Mouse (Mus musculus) granulocyte monocyte progenitor cell, adult 5-6 weeks (primary cell): ENCODE results near the gene Arhgap18. TPM values are rescaled to one million over a fixed set of nuclear protein-coding genes. Genes with fewer than 3 reads are reported as not detected.
A peak's percentile ranks its signal among the peaks of the same experiment; 100 is the strongest.

Experiments
- ATAC-seq: replicated peaks from 2 replicates; pipeline ENCODE4 v1.8.0; 2016; ENCODE audit warnings: mild to moderate bottlenecking, moderate TSS enrichment, inconsistent platforms; ENCODE audit not compliant: poor library complexity, severe bottlenecking
- total RNA-seq, 2 experiments: library from RNA; stranded (forward) in 1 of 2; stranded (reverse) in 1 of 2; fragments of 200-712, 200-1000 nt in 1 of 2; fragments of >200 nt in 1 of 2; fragmentation: Nextera tagmentation in 1 of 2; gene quantifications; 2 replicates each; pipeline ENCODE4 v1.2.3; 2014 to 2017

The Arhgap18 gene
- total RNA-seq (2014; fragmentation: Nextera tagmentation) = 22.0 and 24.2 TPM in 2 replicates
- total RNA-seq (2017) = 39.0 and 56.5 TPM in 2 replicates

DNA sequence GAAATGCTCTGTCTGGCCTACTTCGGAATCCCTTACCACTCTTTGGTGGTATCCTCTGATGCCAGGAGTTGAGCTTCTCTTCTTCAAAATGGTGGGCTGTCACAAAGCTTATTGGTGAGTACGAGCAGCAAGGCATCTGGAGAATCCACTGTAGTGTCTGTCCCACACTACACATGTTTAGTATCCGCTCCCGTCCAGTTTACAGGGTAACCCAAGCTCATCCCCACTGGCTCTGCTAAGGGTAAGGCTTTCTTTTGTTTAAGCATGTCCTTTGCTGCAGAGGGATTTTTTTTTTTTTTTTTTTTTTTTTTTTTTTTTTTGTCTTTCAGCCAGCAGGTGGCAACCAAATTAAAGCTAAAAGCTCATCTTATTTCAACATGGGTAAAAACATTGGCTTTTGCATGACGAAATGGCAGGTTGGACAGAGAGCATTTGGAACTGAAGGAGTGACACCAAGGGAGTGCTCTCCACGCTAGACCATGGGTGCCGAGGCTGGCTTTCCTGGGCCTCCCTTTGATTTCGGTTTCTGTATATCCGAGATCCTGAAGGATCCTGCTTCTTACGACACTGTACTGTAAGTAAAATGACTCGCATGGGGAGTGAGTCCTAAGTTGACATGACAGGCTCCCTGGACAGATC, at the start of gene Arhgap18:
Gene Arhgap18 (plus strand): TSS at position 493 of the 639 bp plus-strand sequence.
- peak; percentile 75 for ATAC-seq

GRCm38 (mm10) chr10:26710458-26711011, 42.7 kb upstream of the Arhgap18 start:
- ATAC-seq = no peak; the same call in 1 of the 2 replicates

DNA sequence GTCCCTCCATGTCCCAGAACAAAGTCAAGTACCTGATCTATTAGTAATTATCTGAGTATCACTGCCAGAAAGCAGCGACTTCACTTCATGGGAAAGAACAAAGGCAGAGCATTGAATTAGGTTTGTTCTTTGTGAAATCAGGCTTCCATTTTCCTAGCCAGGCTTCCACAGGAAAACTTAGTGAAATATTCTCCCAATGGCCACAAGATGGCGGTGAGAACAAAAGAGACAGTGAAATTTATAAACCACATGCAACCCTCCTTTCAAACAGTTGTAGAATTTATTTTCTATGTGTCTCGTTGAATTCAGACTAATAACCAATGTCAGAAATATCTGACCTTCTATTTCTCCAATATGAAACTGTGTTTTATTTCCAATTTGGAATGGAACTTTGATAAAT, 42.2 kb upstream of the Arhgap18 start:
- ATAC-seq = peak; percentile 68

DNA sequence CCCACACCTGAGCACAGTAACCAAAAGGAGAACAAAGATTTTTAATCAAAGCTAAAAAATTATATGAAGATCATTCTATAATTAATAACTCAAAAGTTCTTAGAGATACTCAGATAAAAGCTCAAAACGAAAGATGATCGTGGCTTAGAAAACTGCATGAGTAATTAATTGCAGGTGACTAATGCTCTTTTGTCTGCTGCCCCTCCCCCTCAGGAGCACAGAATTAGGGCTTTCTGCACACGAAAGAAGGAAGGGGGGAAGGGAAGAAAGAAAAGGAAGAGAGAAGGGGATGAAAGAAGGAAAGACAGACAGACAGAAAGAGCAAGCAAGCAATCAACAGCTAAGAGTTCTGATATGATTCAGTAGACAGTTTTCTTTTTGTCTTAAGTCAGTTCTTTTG, 39.2 kb upstream of the Arhgap18 start:
- ATAC-seq = no peak

DNA sequence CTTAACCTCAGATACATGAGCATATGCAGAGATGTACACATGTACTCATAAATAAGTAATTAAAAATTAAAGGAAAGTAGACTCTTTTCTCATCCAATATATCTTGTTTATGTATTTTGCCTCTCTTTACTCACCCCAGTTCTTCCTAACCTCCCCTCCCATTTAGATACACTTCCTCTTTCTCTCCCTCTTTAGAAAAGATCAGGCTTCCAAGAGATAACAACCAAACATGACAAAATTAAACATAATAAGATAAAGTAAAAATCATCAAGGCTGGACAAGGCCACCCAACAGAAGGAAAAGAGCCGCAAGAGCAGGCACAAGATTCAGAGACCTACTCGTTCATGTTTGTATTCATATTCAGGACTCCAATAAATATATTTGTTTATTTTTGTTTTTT, 28.5 kb upstream of the Arhgap18 start:
- peak; percentile 30; the same call in 1 of the 2 replicates for ATAC-seq

DNA sequence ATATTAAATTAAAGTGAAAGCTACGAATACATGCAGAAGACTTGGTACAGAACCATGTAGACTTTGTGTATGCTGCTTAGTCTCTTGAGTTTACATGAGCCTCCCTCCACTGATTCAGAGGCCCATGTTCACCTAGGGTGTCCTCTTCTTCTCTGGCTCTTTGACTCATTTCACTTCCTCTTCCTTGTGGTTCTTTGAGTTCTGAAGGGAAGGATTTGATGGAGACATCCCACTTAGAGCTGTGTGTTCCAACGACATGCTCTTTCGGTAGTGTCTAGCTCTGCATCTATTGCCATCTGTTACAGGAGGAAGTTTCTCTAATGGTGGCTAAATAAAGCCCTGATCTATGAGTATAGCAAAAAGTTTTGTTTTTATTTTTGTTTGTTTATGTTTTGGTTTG, 28.0 kb upstream of the Arhgap18 start:
- ATAC-seq = peak; percentile 91

GRCm38 (mm10) chr10:26750827-26751226, 2.4 kb upstream of the Arhgap18 start:
- peak; percentile 66 for ATAC-seq

DNA sequence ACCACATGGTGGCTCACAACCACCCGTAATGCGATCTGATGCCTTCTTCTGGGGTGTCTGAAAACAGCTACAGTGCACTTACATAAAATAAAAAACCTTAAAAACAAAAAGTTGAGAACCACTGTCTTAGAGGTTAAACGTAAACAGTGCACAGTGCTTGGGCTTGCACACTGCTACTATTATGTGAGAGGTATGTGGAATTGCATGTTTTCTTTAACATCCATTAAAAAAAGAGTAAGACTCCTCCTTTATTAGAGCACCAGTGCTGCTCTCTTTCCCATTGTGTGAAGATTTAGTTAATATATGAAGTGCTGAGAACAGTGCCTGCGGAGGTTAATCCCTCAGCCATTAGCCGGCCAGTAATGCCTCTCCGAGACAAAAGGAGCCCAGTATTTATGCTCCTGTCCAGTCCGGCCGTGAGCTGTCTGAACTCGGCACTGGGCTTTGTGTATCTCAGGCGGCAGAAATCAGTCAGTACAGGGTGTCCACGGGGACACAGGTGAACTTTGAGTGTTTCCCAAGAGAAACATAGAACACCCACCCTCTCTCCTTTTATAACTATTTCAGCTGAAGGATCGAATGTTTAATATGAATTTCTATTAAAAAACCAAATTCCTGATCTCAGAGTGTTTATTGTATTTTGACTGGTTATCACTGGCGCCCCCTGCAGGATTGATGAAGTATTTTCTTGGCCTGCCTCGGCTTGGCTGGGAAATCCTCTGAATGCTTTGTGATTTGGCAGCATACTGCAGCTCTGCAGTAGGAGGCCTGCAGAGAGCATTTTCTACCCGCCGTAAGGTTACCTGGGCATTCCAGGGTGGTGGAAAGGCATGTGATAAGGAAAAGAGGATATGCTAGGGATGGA, 925 bp upstream of the Arhgap18 start:
- ATAC-seq = peak; percentile 74

GRCm38 (mm10) chr10:26754006-26754405, 785 bp downstream of the Arhgap18 start:
- ATAC-seq = no peak

DNA sequence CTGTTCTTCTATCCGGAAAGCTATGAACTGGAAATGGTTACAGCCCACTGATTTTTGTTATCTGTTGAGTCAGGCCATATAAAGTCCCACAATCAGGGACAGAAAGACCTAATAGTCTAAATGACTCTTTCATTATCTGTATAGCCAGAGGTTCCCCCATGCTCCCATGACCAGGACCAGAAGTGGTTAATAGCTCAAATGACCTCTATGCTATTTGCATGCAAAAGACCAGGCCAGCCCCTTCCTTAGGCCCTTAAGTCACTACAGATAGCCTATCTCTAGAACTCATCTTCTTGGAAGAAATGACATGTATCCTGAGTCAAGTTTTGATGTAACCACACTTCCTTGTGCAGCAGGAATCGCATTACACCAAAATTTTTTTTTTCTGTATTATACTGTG, 4.0 kb downstream of the Arhgap18 start:
- no peak for ATAC-seq

DNA sequence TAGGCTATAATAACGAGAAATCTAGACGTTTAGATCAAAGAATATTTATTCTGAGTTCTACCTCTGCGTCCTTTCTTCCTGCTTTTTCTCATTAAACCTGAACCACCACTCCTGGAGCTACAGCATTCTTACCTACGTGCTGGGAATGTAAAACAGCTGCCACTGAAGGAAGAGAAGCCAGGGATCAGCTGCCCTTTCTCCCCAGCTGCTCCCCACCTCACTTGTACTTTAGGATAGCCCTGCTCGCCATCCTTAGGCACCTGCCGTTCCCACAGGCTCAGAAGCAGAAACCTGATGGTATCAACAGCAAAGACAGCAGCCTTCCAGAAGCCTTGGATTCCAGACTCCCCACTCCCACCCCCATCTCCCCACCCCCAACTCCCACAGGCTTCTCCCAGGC, 6.2 kb downstream of the Arhgap18 start:
- ATAC-seq = no peak

GRCm38 (mm10) chr10:26761103-26761502, 7.9 kb downstream of the Arhgap18 start:
- ATAC-seq = no peak

DNA sequence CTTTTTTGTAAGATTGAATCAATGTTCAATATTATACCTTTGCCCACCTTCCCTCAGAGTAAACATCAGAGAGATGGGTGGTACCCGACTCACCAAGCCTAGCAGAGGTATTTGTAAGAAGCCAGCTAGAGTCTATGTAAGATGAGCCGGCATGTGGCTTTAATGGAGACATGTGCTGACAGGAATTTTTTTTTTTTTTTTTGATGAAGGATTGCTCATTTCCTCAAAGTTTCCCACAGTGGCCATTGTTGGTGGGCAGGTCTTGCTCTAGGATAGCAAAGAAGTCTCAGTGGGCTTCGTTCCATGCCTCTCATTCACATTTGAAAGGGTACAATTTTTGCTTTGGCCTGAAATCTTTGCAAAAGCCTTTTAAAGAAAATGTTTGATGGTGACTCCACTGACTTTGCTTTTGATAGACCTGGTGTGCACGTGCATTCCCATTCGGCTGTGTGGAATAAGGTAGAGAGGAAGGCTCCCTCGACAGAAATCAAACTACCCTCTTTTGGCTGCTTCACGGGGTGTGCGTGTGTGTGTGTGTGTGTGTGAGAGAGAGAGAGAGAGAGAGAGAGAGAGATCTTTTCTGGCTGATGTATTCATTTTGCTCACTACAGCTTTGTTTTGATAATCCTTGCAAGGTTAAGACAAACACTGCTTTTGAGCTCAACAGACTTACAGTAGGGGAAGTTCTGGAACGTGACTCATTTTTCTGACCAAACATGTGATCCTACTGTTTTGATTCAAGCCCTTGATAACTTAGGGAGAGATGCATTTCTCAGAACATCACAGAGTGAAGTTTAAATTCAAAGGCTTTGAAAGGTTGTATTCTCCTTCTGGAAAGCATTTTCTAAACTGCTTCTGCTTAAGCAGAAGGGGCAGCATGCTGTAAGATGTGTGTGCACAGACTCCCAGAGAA, 9.0 kb downstream of the Arhgap18 start:
- ATAC-seq = no peak

- no peak for ATAC-seq
These were observed 14.0 kb downstream of the Arhgap18 start for GRCm38 (mm10) chr10:26767196-26767595.

DNA sequence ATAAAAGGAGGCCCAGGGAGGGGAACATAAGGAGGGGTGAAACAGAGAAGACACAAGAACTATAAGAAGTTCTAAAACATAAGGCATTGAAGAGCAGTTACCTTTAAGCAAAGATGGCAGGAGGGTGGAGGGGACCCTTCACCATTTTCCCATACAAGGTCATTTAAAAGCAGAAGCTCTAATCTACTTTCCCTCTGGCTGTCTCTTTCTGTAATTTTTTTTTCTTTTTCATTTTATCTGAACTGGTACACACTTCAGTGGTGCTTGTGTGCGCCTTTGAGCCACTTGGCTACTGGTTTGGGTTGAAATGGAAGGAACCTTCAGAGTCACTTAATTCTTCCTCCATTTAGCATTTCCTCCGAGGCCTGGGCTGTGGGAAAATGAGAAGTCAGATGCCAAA, 15.7 kb downstream of the Arhgap18 start:
- no peak for ATAC-seq

DNA sequence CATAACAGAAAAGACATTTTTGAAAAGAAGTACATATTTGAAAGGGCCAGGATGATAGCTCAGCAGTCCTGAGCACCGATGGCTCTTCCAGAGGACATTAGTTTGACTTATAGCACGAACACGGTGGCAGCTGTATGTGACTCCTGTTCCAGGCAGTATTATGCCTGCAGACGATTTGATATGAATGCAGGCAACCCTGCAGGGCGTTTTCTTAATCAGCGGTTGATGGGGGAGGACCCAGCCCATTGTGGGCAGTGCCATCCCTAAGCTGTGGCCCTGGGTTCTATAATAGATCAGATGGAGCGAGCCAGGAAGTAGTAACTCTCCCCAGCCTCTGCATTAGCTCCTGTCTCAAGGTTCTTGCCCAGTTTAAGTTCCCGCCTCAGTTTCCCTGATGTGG, 16.8 kb downstream of the Arhgap18 start:
- ATAC-seq = no peak

GRCm38 (mm10) chr10:26771938-26772623, 18.9 kb downstream of the Arhgap18 start:
- ATAC-seq = peak; percentile 92

- peak; percentile 52 for ATAC-seq
These were observed 19.7 kb downstream of the Arhgap18 start for GRCm38 (mm10) chr10:26772624-26773540.

DNA sequence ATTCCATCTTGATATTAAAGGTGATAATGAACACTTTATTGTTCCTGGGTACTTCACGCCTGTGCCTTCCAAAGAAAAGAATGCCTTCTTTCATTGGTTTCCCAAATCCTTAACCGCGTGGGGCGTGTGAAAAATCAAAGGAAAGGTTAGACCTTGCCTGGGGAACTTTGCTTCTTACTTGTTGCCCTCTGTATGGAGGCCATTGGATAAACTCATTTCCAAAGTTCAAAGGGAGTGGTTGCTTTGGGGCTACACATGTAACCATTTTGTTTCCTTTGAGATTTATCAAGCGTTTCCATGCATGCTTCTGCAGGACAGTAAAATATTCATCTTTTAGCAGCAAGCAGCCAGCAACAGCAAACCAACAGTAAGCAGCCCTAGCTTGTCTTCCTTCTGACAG, 20.3 kb downstream of the Arhgap18 start:
- ATAC-seq = no peak
